Mouse (Mus musculus) small intestine, adult 2 months (tissue): ENCODE measurements at regions not wholly inside any gene's neighbourhood (a gene's known extent, or its start where the extent isn't known, plus 50 kb on each side); places are given as distances from the start of the nearest gene placed in this dataset.

ENCODE experiments used
- H3K27ac ChIP-seq: fragments of 200-500 bp; 2 replicates; pipeline ENCODE4 v1.5.1; 2012; ENCODE audit warnings: low read depth, low read length, control low read depth, inconsistent platforms; ENCODE audit not compliant: insufficient read depth
- H3K27me3 ChIP-seq: fragments of 200-500 bp; 2 replicates; pipeline ENCODE4 v1.6.1; 2012; ENCODE audit warnings: mild to moderate bottlenecking, moderate library complexity, low read length, inconsistent platforms; ENCODE audit not compliant: control insufficient read depth, insufficient read depth
- H3K36me3 ChIP-seq: fragments of 200-500 bp; 2 replicates; pipeline ENCODE4 v1.6.1; 2012; ENCODE audit warnings: mild to moderate bottlenecking, low read length, control low read depth, inconsistent platforms; ENCODE audit not compliant: control insufficient read depth, insufficient read depth
- H3K4me1 ChIP-seq: fragments of 200-500 bp; 2 replicates; pipeline ENCODE4 v1.6.1; 2012; ENCODE audit warnings: low read length, inconsistent platforms, mixed read lengths; ENCODE audit not compliant: control insufficient read depth, insufficient read depth, insufficient read length
- H3K4me3 ChIP-seq: fragments of 200-500 bp; 2 replicates; pipeline ENCODE4 v1.5.1; 2012; ENCODE audit warnings: low read depth, mild to moderate bottlenecking, control low read depth, inconsistent platforms, low read length, moderate library complexity
- CTCF ChIP-seq: fragments of 200-500 bp; IDR thresholded peaks from 2 replicates; pipeline ENCODE4 v1.5.1; 2012; ENCODE audit warnings: low read depth, mild to moderate bottlenecking, control low read depth, inconsistent platforms, low read length, moderate library complexity, mixed read lengths; ENCODE audit not compliant: insufficient replicate concordance, insufficient read length; ENCODE audit errors: extremely low read depth
- POLR2A ChIP-seq: fragments of 200-500 bp; IDR thresholded peaks from 2 replicates; pipeline ENCODE4 v1.6.1; 2012; ENCODE audit warnings: low read depth, mild to moderate bottlenecking, control low read depth, inconsistent platforms, low read length, moderate library complexity
- WGBS: fragments of 180-500 bp; shearing (Covaris S2); methylation state at CpG from one replicate; pipeline ENCODE4 v1.1.7; 2018; 5-methylcytosine and 5-hydroxymethylcytosine counted together

- H3K27ac ChIP-seq = no peak overlapping the region
- 73% methylated on average over 10 of the region's 10 CpGs for WGBS
These were observed 289.8 kb upstream of the G2e3 start for GRCm38 (mm10) chr12:51058104-51058503.

DNA sequence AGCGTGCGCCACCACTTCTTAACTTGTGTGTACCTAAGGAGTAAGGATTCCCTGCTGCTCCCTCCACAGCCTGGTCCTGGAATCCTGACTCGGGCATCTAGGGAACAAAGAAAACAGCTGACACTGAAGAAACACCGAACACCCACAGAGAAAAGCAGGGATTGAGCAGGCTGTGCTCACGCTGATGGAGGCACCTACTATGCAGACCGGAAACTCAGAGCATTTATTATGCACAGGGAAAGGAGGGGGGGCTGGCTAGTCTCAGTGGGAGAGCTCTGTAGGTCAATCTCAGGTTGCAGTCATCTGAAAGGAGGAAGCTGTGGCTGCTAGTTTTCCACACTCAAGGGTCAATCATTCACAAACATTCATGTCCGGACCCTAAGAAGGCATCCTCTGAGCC, 300.7 kb upstream of the G2e3 start:
- no peaks in the 10 kb centered on the region for H3K36me3 ChIP-seq
- H3K4me1 ChIP-seq = peaks cover 14% of the 10 kb centered on the region; the same call in 1 of the 2 replicates
- H3K27me3 ChIP-seq = no peaks in the 10 kb centered on the region
- no peak overlapping the region for H3K4me3 ChIP-seq
- TF ChIP-seq CTCF = no peak
- TF ChIP-seq POLR2A = no peak
- no peak overlapping the region for H3K27ac ChIP-seq
- WGBS = 86% methylated on average over 7 of the region's 7 CpGs

More at GRCm38 (mm10) chr12:51058104-51058503, 289.8 kb upstream of the G2e3 start:
- no peaks in the 10 kb centered on the region for H3K4me1 ChIP-seq
- H3K27me3 ChIP-seq = no peaks in the 10 kb centered on the region
- H3K36me3 ChIP-seq = no peaks in the 10 kb centered on the region
- no peak for TF ChIP-seq POLR2A
- no peak for TF ChIP-seq CTCF
- H3K4me3 ChIP-seq = no peak overlapping the region

DNA sequence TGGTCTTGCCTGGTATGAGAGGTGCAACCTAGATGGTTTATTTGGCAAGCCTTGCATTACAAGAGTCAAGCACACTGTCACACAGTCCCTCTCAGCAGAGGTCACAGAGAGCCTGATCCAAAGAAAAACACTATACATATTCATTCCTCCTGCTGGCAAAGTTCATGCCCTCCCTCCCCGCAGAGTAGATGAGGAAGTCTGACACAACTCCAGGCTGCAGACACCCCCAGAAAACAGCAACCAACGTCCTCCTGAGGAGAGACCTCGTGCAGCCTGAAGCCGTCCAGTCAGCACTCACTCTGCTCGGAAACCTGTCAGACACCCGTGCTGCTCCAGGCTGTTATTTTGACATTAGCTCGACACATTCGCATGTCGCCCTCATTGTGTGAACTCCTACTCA, 302.4 kb upstream of the G2e3 start:
- no peak for TF ChIP-seq CTCF
- no peak for TF ChIP-seq POLR2A
- no peak overlapping the region for H3K4me3 ChIP-seq
- H3K36me3 ChIP-seq = no peaks in the 10 kb centered on the region
- no peaks in the 10 kb centered on the region for H3K27me3 ChIP-seq
- 14% methylated on average over 9 of the region's 9 CpGs for WGBS
- H3K4me1 ChIP-seq = peaks cover 14% of the 10 kb centered on the region; the same call in 1 of the 2 replicates
- peak overlapping the region; percentile 38; the same call in 1 of the 2 replicates for H3K27ac ChIP-seq

DNA sequence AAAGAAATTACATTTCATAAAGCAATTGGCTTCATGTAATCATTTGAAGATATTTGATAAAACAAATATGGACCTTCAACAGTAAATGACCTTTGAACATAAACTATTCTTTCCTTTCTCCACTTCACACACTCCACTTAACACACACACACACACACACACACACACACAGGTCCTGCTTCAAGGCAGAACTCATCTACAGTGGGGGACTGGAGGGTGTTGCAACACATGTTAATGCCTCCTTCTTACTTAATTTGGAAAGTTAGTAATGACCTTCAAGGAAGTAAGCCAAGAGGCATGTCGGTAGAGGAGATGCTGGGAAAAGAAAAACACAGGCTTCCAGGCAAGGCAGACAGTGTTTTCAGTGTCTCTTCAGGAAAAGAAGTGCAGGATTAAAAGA, 302.8 kb upstream of the G2e3 start:
- Histone ChIP-seq H3K4me3 (no peak overlapping the region), H3K36me3 (no peaks in the 10 kb centered on the region), H3K4me1 (peaks cover 14% of the 10 kb centered on the region; the same call in 1 of the 2 replicates), H3K27me3 (no peaks in the 10 kb centered on the region), H3K27ac (peak overlapping the region; percentile 38; the same call in 1 of the 2 replicates)
- 5% methylated on average over 1 of the region's 1 CpGs for WGBS
- TF ChIP-seq POLR2A (no peak), CTCF (no peak)

GRCm38 (mm10) chr12:51032193-51032592, 315.7 kb upstream of the G2e3 start:
- Histone ChIP-seq H3K4me3 (no peak overlapping the region), H3K36me3 (no peaks in the 10 kb centered on the region), H3K27me3 (no peaks in the 10 kb centered on the region; the same call in 1 of the 2 replicates), H3K27ac (no peak overlapping the region), H3K4me1 (no peaks in the 10 kb centered on the region)
- 90% methylated on average over 2 of the region's 2 CpGs for WGBS
- no peak for TF ChIP-seq POLR2A
- TF ChIP-seq CTCF = no peak

DNA sequence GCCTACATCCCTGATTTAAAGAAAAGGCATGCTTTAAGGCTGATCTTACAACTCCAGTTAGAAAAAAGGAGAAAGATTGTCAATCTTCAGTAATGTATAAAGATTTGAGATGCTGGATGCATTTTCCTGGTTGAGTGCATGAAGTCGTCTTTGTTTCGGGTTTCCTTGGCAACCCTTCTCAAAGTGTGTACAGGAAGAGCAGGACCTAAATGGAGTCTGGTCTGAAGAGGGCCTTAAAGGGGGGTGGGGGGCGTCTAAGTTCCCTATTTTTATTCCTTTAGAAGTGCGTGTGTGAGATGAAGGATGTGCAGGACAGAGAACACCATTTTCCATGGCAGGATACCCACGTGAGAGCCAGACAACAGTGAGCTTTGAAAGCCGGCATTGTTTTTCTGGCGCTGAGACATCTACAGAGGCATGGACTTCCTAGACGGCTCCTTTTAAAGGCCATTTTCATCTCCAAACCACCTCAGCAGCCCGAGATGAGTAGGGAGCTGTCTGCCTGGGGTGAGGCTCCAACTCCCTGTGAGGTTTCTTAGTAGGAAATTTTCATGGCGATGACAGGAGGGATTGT, 319.2 kb upstream of the G2e3 start:
- Histone ChIP-seq H3K27me3 (no peaks in the 10 kb centered on the region; the same call in 1 of the 2 replicates), H3K4me3 (no peak overlapping the region), H3K36me3 (no peaks in the 10 kb centered on the region), H3K4me1 (no peaks in the 10 kb centered on the region), H3K27ac (no peak overlapping the region)
- no peak for TF ChIP-seq POLR2A
- no peak for TF ChIP-seq CTCF
- WGBS = 59% methylated on average over 10 of the region's 10 CpGs

GRCm38 (mm10) chr12:51026046-51026445, 321.8 kb upstream of the G2e3 start:
- H3K4me3 ChIP-seq = no peak overlapping the region
- no peaks in the 10 kb centered on the region for H3K36me3 ChIP-seq
- WGBS = 81% methylated on average over 5 of the region's 5 CpGs
- H3K27ac ChIP-seq = no peak overlapping the region
- TF ChIP-seq CTCF = no peak
- no peak for TF ChIP-seq POLR2A
- H3K27me3 ChIP-seq = no peaks in the 10 kb centered on the region; the same call in 1 of the 2 replicates
- H3K4me1 ChIP-seq = no peaks in the 10 kb centered on the region

GRCm38 (mm10) chr12:51025531-51025930, 322.3 kb upstream of the G2e3 start:
- TF ChIP-seq CTCF (no peak), POLR2A (no peak)
- Histone ChIP-seq H3K36me3 (no peaks in the 10 kb centered on the region), H3K4me3 (no peak overlapping the region), H3K4me1 (no peaks in the 10 kb centered on the region), H3K27ac (no peak overlapping the region), H3K27me3 (no peaks in the 10 kb centered on the region; the same call in 1 of the 2 replicates)
- 65% methylated on average over 3 of the region's 3 CpGs for WGBS
